Mouse (Mus musculus) erythroblast, embryonic 14.5 days (primary cell): Measurements from ENCODE around the gene Rad51ap2.

Experiments used
- GATA1 ChIP-seq: IDR thresholded peaks from 2 replicates; pipeline ENCODE4 v1.6.1; 2012; ENCODE audit warnings: low read length, inconsistent platforms, mixed read lengths
- TAL1 ChIP-seq: IDR thresholded peaks from 3 replicates; pipeline ENCODE4 v1.6.1; 2012; ENCODE audit warnings: low read length, inconsistent platforms, mixed read lengths

DNA sequence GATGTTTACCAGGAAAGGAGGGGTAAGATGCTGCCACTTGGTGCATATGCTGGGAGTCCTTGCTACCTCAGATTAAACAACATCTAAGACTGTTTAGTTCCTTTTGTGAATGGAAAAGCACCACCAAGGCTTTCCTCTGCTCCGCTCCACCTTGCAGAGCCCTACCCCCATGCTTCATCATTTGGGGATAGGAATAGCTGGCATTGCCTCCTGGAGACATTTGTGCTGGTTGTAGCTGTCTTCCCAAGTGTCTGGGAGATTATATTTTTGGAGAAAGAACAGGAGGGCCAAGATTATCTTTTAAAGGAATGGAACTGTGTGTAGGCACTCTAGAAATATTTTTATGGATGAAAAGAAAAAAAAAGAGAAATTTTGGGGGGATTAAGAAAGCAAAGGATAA lies 22.8 kb upstream of the Rad51ap2 start:
- no peak for TF ChIP-seq GATA1
- no peak for TF ChIP-seq TAL1
